Mouse (Mus musculus): ENCODE measurements at regions not wholly inside any gene's neighbourhood (a gene's known extent, or its start where the extent isn't known, plus 50 kb on each side); places are given as distances from the start of the nearest gene placed in this dataset.

DNA sequence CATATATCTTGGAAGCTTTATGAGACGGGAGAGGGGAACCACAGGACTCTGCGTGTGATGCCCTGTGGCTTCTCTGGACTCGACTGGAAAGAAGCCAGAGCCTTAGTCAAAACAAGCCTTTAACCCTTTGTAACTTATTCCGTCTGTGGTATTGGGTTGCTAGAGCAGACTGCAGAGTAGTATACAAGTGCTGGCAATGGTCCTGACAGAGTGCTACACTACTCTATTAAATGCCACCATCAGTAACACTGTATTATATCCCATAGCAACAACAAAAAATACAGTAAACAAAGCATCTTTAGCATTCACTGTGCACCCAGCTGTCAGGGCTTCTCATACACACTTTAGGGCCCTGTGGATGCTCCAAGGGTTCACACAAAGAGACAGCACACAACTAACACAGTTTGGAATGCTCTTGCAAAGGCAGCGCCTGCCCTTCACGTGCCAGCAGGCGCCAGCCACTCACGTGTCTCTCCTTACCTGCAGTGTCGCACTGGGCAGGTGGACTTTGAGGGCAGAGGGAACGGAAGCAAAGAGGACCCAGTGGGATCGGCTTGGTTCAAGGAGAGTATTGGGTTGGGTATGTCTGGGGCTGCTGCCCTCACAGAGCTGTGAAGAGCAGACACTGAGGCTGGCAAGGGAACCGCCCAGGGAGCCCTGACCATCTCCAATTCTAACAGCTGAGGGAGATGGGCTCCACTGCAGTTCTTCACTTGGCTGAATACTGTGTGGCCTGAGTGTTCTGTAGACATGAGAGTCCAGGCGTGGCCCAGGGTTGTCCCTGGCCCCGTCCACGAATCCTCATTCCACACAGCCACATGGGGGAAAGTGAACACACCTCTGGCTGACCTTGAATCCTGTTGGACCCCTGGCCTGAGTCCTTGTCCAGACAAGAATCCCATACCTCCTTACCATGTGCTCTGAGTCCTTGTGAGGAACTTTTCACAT, 130.3 kb upstream of the Zdhhc25 start:
- no peak for DNase-seq (ENCODE audit: low spot score in 2 of 2)

DNA sequence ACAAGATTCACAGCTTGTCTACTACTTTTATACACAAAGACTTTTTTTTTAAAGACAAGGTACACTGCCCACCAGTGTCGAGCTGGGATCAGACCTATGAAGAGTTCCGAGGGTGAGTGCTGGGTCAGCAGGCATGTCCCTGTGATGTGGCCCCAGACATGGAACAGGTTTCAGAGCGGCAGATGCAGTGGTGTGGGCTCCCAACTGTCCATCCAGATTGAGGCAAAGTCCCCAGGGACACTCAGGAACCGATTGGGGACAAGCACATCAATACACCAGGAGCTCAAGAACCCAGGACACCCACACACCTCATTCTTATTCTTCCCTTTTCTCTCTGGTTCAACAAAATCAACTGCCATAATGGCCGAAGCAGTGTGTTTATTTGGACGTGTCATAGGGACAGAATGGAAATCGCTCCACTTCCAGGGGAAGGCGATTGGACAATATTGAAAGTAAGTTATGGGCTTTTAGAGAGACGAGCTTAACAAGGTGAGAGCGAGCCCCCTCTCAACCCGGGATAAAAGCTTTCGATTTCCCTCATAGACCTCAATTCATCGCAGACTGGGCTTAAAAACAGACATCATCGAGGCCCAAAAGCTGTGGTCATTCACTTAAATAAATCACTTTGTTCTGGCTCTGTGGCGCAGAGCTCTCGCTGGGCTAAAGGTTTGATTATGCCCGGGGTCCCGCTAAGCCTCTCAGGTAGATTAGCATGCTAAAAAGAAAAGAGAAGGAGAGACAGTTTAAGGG, 127.6 kb upstream of the Zdhhc25 start:
- DNase-seq (ENCODE audit: low spot score in 2 of 2), result no peak

DNA sequence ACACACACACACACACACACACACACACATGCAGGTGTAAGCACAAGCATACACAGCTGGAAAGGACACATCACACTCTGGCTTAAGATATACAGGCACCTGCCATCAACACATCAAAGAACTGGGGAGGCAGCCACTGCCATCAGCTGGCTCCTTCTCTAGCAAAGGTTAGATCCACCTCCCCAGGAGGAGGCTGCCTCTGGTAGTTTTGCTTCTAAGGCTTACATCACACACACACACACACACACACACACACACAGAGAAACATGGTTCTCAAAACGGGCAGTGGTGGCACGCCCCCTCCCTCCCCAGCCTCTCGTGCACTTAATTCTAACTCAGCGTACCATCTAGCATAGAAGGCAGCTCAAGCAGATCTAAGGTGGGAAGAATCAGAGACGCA, 126.9 kb upstream of the Zdhhc25 start:
- DNase-seq (ENCODE audit: low spot score in 2 of 2), result no peak

DNA sequence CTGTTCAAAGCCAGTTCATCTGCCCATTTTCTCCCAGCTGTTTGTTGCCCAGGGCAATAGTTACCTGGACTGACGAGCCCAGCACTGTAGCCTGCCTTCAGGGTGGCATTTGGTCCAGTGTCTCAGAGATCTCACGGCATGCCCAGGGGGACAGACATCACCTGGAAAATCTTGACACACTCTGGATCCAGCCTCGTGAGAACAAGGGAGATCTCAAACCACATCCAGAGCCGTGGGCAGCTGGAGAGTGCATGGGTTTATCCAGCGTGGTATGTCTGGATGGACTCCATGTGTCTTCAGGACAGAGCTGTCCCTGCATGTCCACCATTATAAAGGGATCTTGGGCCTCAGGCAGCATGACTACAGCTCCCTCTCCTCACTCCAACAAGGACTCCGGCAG, 116.6 kb upstream of the Zdhhc25 start:
- DNase-seq (ENCODE audit: low spot score in 2 of 2), result no peak

DNA sequence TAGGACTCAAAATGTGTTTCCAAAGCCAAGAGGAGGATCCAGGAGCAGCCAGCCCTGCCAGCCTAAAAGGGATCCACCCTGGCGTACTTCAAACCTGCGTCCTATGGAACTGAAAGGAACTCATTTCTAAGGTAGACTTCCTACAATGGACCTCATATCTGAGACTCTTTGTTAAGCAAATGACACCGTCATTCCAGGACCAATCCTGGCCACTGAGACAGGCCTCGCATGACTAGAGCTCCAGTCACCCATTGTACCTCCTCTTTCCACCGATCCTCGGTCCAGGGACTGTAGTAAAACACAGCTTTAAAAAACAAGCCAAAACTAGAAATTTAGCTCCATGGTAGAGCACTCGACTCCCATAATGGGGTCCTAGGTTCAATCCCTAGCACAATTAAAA, 110.4 kb upstream of the Zdhhc25 start:
- DNase-seq (ENCODE audit: low spot score in 2 of 2), result no peak

DNA sequence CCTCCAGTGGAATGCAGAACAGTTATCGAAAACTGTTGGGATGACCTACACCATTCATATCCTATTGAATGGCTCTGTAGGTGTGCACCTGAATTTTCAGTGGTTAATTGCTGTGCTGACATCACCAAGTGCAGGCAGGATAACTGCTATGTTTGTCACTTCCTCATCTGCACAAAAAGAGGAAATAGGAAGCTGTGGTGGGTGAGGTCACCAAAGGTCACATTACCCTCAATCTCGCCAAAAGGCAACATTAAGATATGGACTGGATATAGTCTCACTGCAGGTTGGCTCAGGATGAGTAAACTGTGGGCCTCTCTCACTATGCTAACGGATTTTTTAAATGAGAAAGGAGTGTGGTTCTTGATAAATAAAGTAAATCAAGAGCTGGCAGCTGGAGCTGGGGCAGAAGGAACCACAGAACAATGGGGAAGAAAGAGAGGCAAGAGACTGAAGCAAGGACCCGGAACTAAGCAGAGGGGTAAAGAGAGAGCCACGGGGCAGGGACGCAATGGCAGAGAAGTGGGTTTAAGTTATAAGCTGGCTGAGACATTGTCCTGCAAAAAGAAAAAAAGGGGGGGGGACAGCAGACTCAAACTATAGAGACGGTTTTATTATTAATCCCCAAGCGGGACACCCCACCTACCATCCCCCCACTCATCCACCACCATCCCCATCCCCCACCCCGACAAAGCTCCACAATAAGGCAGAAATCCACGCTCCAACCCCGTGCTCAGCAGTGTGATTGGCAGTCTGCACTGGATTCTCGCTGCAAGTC, 109.6 kb upstream of the Zdhhc25 start:
- no peak for DNase-seq (ENCODE audit: low spot score in 2 of 2)

DNA sequence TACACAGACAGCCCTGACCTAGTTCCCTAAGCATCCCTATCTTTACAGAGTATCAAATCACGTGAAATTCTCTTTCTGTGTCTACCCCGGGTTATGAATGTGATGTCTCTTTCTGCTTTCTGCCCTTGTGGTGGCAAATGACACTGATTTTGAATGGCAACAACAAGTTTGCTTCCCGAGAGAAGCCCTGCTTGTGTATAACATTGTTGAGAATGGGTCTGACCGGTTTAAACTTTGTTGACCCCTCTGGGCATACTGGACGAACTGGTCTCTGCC, 109.1 kb upstream of the Zdhhc25 start:
- no peak for DNase-seq (ENCODE audit: low spot score in 2 of 2)

DNA sequence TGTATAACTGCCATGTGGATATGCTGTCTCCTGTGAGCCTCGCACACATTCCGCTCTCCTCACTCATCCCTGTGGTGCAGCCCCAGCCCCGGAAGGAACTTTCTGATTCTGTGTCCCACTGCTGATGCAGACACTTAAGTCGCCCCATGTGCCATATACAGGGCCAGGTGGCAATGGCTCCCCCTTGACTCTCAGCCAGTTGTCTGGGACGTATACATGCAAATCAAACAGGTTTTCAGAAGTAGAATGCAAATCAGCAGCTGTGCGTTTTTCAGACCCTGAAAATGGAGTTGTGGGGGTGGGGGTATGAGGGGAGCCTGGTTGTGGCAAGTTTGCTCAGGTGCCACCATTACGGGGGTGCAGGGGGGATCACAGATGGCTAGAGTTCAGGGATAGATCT, 102.1 kb upstream of the Zdhhc25 start:
- no peak for DNase-seq (ENCODE audit: low spot score in 2 of 2)

DNA sequence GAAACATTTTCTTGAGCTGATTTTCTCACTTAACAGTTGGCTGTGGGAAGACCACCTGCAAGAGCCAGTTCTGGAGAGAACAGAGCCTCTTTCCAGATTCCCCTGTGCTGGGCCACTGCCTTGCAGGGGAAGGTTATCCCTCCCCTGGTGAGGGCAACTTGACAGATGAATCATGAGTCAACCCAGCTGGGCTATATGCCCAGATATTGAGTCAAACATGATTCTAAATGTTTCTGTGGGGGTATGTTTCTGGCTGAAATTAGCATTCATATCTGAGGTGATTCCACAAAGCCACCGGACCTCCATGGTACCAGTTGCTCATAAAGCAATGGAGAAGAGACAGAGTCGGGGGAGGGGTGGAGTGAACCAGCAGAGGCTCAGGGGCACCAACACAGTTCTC, 97.8 kb upstream of the Zdhhc25 start:
- peak in 1 of 2 experiments; percentile 18 for DNase-seq (ENCODE audit: low spot score in 2 of 2)

DNA sequence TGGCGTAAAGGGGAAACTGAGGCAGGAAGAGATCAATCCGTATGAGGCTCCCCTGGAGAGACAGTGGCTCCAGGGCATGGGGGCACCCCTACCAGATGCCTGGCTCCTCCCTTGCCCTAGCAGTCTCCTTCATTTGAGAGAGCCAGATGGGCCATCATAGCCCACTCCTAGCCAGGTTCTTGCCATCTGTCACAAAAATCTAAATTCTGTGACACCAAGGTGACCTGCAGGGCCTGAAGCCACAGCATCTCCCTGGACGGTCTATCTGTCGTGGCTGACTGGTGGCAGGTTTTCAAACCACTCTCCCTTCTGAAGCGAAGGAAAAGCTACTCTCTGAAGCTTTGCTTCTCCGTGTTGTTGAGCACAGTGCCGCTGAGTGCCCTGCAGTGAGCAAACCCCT, 96.2 kb upstream of the Zdhhc25 start:
- DNase-seq (ENCODE audit: low spot score in 2 of 2), result no peak

DNA sequence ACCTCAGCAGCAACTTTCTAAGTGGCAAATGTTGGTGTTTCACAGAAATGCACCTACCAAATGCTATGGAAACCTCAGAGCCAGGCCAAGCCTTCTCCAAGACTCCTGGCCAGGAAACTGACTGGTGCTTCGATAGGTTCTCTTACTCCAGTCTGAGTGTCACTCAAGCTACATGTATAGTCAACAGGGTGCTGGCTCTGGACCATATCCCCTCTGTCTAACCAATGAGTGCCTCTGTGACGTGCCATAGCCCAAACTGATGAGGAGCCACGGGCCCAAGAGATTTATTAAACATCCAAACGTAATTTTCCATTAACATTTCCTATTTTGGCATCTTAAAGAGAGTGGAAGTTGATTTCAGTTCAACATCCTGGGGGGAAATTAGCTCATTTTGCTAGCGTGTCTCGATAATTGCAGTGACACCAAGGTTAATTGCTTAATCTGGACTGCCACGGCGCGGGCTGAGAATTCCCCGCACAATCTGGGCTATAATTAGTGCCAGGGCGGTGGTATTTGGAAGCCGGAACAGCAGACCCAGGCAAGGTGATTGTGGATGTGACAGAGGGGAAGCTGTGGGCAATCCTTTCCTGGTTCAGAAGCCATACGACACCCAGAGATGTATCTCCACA, 94.5 kb upstream of the Zdhhc25 start:
- no peak for DNase-seq (ENCODE audit: low spot score in 2 of 2)

DNA sequence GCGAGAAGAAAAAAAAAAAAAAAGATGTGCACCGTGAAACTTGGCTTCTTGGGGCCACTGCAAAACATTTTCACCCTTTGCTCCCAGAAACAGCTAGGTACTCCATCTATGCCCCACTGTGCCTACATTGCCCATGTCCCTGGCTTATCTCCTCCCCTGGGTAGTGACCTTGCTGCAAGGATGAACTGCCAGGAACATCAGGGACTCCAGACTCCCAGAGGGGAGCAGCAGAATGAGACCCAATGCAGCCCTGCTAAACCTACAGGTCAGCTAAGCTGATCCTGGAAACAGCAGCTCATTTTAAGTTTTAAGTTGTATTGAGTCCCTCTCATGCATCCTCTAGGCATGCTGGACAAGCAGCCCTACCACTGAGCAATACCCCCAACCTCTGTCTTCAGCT, 92.2 kb upstream of the Zdhhc25 start:
- DNase-seq (ENCODE audit: low spot score in 2 of 2), result no peak

DNA sequence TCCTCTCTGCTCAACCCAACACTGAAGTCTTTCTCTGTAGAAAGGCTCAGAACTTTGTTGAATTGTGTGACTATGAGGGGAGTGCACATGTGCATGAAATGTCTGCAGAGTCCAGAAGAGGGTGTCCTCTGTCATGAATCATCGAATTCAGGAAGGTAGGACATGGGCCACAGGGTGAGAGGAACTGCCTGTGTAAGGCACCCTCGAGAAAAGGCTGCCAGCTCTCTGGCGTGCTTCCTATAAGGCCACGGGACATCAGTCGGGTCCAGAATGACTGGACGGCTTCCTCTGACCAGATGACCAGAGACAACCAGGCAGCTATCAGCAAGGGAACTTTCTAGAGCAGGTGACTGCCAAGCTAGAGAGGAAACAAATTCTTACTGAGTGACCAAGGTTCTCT, 91.1 kb upstream of the Zdhhc25 start:
- DNase-seq (ENCODE audit: low spot score in 2 of 2), result no peak

DNA sequence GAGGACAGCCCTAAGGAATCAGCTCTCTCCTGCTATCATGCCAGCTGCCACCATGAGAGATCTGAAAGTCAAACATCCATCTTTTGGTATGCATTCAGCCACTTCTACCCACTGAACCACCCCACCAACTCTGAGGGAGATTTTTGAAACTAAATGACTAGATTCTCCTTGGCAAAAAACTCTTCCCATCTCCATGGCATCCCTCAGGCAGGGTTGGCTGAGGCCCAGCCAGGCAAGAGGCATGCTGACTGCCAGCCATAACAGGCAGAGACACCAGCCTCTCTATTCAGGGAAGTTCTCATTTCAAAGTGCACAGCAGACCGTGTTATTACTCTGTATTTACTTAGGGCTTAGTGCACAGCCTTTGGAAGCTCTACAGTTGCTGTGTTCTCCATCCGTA, 90.5 kb upstream of the Zdhhc25 start:
- DNase-seq (ENCODE audit: low spot score in 2 of 2), result peak; percentile 28 to 46

DNA sequence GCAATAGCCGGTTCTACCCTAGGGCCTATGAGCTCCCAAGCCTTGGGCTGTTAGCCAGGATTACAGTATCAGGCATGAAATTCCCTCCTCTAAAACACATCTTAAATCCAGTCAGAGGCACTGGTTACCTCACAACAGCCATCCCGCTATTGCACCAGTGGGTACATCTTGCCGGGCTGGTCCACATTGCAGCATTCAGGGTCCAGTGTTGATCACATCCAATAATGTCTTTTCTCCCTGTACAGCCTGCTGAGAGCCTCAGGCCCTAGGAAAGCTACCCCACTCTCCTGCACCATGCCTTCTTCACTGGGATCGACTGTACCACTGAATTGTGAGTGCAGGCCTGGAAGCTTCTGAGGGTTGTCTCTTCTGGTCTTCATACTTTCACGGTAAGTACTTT, 86.0 kb upstream of the Zdhhc25 start:
- DNase-seq (ENCODE audit: low spot score in 2 of 2), result no peak

DNA sequence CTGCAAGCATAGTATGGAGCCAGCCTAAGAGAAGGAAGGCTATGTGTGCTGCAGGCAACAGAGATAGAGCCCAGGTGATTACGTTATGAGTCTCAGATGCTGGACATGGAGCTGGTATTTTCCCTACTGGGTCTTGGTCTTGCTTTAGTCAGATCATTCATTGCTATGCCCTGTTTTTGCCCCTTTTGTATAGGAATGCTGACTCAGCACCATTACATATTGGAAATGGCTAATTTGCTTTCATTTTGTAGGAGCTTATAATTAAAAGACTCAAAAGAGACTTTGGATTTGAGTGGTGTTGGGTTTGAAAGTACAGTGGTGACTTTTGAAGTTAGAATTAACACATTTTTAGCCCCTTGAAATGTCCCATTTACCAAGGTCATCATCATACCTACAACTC, 68.9 kb upstream of the Zdhhc25 start:
- no peak for DNase-seq (ENCODE audit: low spot score in 2 of 2)

DNA sequence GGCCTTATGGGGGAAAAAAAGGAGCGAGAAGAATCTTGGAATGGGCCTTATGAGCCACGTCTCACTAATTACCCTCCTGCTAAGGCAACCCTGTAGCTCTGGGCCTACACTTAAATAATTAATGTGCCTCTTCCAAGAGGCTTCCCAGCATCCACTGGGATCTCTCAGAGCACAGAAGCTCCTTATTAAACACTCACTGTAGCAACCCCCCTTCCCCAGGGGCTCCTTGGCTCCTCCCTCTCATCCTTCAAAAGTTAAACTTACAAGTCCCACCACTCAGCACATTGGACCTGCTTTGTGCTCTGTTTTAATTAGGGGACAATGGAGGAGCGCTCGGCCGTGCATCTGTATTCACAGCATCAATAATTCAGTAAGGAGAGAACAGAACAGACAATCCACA, 68.1 kb upstream of the Zdhhc25 start:
- no peak for DNase-seq (ENCODE audit: low spot score in 2 of 2)

DNA sequence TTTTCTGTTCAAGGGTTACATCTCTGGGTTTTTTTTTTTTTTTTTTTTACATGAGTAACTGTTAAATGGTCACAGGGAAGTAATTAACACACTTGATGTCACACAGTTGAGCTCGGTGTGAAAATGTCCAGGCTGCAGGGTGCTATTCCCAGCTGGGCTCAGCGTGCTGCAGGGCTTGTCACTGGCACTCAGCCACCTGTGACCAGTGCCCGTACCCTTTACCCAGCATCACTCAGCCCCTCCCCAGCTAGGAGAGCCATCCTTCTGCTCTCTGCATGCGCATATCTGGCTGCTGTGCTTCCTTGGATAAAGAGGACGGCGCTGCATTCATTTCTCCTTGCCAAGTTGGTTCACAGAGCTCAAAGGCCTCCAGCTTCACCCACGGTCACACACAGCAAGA, 66.7 kb upstream of the Zdhhc25 start:
- DNase-seq (ENCODE audit: low spot score in 2 of 2), result no peak

DNA sequence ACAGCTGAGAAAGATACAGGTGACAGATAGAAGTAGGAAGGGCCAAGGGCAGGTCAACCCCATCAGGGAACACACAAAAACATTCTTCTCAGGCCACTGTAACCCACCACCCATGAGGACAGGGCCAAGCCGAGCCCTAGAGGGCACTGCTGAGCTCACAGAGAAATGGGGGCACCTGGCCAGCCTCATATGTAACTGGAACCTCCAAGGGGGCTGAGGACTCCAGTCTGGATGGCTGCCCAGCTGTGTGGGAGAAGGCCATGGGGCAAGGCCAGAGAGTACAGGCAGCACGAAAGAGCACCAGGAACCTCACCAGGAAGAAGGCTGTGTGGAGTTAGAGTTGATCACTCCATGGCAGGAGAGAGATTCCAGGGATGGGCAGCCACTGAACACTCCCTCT, 64.6 kb upstream of the Zdhhc25 start:
- no peak for DNase-seq (ENCODE audit: low spot score in 2 of 2)

DNA sequence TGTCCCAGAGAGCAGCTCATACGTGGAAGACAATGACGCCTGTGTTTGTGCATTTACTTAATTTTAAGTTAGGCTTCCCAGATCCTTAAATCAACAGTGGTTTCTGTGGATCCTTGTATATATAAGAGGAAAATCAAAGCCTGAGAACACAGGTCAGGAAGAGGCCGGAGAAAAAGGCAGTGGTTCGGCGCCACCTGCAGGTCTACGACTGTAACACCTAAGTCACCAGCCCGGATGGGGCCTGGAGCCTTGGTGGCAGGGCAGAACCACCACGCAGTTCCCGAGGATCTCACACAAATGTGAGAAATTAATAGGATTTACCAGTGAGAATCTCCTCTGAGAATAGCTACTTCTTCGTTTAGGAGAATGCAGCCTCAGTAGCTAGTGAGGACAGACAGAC, 62.9 kb upstream of the Zdhhc25 start:
- peak; percentile 46 to 51 for DNase-seq (ENCODE audit: low spot score in 2 of 2)

DNA sequence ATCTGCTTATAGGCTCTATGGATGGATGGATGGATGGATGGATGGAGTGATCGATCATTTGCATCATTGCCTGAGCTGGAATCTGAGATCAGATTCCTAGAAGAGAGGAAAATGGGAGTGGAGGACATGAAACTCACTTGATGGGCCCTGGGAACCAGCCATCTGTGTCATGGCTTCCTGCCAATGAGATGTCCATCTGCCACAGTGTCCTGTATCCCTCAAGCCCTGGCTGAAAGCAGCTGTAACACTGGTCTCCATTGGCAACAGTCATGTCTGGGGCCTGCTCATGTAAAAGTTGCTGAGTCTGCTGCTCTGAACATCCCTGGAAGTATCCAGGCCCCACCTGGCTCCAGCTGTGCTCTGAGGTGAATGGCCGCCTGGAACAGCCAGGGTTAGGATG, 57.5 kb upstream of the Zdhhc25 start:
- no peak for DNase-seq (ENCODE audit: low spot score in 2 of 2)

DNA sequence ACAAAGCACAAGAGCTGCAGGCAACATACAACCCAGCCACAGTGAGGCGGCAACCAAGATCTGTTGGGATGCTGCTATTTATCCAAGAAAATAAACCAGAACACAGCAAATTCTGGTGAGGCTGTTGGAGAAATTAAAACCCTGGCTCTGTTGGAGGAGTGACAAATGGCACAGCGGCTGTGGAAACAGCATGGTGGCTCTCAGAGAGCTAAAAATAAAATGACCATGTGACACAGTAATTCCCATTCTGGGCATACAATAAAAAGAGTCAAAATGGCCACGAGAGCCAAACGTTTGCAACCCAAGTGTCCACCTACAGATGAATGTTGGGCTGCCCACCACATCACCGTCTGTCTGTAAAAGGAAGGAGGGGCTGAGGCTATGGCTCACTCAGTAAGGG, 55.9 kb upstream of the Zdhhc25 start:
- no peak for DNase-seq (ENCODE audit: low spot score in 2 of 2)
